Mouse (Mus musculus) adrenal gland, postnatal 36 days (tissue): Measurements from ENCODE around the gene Dus1l. TPM values are rescaled to one million over a fixed set of nuclear protein-coding genes. Genes with fewer than 3 reads are reported as not detected.
A peak's percentile ranks its signal among the peaks of the same experiment; 100 is the strongest.
"Not testable (repeated sequence)": the region's sequence is repeated elsewhere in the genome, so short reads cannot be mapped to it uniquely, and the experiment has no call there.

Source experiments
- DNase-seq, 2 experiments: peaks; one replicate each; pipeline ENCODE4 v3.0.0; 2021; ENCODE audit warnings: mixed read lengths in 1 of 2
- total RNA-seq, 2 experiments: library from RNA; stranded (reverse); gene quantifications; 2 replicates each; pipeline ENCODE4 v1.2.3; 2021

Dus1l gene
- total RNA-seq, 2 experiments from 2014 or later: 57.2 to 59.6 TPM

DNA sequence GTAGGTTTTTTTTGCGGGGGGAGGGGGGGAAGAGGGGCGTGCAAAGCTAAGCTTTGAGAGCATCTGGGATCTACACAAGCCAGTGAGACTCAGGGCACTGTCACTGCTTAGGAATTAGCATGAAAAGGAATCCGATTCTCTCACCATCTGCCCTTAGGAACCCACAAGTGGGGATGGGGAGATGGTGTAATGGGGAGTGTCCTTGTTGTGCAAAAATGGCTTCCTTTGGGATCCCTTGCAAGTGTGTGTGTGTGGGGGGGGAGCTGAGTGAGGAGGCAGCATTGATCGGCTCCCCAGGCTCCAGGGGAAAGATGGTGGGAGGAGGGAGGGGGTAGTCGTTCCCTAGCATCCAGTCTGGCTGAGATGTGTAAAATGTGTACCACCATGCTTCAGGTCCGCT lies 19.1 kb downstream of the Dus1l start:
- DNase-seq: no peak

DNA sequence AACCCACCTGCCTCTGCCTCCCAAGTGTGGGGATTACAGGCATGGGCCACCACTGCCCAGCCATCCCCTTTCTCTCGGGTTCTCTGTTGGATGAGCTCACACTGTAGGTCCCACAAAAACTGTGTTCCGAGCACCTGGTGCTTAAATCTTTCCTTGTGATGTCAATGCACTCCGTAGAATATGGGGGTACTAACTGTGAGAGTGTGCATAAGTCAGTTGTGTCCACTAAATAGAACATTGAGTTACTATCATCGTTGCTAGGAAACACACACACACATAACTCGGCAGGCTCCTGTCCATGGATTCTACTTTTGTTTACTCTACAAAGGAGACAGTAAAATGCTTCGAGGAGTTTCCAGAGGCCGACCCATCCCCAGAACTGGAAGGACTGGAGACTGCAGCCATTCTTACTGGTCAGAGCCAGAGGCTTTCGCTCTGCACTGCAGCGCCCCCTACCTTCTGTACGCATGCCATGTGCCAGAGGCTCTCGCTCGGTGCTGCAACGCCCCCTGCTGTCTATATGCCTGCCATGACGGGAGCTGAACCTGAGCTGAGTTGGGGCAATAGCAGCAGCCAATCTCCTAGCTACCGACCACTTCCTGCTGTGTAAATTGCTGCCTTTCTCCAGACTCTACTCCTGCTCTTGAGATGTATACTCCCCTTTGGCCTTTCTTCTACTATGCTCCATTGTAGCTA lies 20.3 kb downstream of the Dus1l start:
- DNase-seq: peak; percentile 97

DNA sequence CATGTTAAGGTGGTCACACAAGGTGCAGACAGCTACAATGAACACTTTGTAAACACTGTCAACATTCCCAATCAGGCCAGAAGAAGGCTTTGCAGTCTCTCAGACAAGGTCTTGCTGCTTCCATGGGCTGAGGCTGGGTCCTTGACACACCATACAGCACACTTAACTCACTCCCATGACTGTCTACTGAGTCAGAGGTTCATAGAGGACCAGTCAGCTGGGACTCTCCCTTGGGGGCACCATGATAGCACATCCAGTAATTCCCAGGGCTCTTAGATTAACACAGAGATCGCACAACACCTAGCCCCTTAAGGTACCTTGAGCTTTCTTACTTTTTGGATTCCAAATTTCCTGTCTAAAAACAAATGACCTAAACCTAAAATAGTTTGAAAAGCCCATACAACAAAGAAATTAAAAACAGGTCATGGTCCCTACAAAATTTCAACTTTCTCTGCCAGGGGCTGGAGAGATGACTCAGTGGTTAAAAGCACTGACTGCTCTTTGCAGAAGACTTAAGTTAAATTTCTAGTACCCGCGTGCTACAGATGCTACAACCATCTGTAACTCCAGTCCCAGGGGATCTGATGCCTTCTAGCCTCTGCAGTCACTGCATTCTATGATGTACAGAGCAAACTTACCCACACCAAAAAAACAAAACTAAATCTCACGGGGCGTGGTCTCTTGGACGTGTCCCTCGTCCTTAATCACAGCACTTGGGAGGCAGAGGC lies 22.6 kb downstream of the Dus1l start:
- DNase-seq: peak; percentile 46 to 55

DNA sequence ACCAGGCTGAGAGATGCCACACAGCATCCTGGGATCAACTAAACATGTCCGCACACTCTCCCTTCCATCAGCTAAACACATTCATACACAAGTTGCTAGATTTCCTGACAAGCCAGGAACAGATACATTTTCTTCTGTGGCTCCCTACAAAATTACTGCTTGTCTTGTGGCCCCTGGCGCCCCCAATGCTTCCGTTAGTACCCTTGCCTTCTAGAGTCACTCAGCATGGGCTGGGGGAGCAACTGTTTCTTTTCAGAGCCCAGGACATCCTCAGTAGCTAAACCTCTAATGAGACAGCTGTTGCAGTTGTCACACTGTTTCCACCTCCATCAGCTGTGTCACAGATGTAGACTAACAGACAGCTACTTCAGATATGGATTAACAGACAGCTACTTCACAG lies 23.5 kb downstream of the Dus1l start:
- no peak for DNase-seq

DNA sequence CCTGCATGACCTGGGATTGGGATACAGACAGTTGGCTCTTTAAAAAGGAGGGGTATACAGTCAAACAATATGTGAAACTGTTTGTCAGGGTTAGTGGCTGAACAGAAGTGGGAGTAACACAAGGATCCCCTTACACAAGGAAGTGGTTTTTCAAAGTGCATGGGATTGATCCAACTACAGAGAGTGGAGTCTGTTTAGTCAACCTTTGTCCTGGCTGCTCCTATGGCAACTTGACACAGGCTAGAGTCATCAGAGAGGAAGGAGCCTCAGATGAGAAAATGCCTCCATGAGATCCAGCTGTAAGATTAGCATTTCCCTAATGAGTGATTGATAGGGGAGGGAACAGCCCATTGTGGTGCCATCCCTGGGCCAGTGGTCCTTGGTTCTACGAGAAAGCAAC lies 28.0 kb downstream of the Dus1l start:
- DNase-seq: no peak

DNA sequence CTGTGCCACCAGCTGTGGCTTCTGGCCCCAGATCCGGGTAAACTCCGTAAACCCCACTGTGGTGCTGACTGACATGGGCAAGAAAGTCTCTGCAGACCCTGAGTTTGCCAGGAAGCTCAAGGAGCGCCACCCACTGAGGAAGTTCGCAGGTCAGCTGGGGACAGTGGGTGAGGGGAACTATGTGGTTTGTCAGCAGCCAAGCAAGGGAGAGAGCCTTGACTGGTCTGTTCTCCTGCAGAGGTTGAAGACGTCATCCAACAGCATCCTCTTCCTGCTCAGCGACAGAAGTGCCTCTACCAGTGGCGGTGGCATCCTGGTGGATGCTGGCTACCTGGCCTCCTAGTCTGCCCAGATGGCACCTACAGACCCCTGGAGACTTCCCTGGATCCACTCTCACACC lies 29.2 kb downstream of the Dus1l start:
- DNase-seq: not testable (repeated sequence)

GRCm38 (mm10) chr11:120763121-120763999 lies 32.8 kb downstream of the Dus1l start:
- not testable (repeated sequence) for DNase-seq

DNA sequence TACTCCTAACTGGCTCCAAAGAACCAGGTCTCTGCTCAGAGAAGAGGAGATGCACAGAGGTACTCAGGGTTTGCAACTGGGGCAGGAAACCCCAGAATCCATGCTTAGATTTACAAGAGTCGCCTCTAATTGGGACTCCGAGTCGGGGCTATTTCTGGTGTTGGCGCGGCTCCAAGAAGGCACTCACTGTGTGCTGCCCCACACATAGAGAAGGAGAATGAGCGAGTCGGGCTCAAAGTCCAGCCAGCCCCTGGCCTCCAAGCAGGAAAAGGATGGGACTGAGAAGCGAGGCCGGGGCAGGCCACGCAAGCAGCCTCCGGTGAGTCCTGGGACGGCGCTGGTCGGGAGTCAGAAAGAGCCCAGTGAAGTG lies 33.5 kb downstream of the Dus1l start, which contains the start of gene Hmga1b:
Hmga1b (plus strand) TSS at position 123 of the 370 bp plus-strand sequence.
- not testable (repeated sequence) for DNase-seq

DNA sequence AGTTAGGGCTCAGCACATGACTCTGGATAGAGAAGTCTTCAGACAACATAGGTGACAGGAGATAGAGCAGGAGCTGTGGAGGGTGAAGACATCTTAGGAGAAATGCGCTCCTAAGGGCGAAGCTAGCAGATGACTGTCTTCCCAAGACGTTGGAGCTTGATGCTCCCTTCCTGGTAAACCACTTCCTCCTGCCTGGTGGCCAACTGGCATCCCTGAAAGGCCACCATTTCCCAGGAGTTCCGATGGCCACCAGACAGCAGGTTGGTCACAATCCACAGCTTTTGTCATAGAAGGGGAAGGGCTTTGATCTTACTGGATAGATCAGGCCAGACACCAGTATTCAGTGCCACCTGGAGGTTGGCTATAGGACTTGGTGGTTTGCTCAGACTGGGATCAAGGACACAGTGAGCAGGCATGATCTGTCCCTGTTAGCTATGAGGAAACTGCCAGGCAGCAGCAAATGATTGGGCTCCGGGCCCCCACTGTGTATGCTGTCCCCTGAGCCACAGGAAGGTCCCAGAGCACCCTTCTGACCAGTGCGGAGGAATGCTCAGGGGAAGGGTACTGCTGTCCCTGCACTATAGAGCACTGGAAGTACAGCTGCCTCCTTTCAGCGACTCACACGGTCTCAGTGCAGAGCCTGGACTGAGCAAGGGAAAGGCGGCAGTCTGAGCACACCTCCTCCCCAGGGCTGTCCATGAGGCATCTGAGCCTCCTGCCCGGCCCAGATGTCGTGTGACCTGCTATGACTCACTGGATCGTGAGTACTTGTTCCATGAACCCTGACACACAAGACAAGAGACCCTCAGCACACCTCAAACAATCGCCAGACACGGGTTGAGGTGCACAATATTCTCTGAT lies 34.2 kb downstream of the Dus1l start:
- DNase-seq: peak; percentile 27 to 39

DNA sequence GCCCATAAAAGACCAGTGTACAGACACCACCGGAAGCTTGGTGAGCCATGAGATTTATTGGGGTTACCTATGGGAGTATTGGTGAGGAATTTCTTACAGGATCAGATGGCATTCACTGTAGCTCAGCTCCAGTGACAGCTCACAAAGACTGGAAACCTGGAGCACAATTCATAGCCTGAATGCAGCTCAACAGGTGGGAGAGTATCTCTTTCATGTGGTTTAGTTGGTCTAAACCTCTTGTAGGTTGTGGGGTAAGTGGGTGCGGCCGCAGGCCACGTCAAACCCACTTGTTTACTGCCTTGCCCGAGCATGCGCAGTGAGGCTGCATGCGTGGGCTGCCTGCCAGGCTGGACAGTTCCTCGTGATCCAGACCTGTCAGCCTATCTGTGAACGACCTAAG lies 36.0 kb downstream of the Dus1l start:
- DNase-seq: no peak

GRCm38 (mm10) chr11:120751606-120752005 lies 44.6 kb downstream of the Dus1l start:
- DNase-seq: no peak

DNA sequence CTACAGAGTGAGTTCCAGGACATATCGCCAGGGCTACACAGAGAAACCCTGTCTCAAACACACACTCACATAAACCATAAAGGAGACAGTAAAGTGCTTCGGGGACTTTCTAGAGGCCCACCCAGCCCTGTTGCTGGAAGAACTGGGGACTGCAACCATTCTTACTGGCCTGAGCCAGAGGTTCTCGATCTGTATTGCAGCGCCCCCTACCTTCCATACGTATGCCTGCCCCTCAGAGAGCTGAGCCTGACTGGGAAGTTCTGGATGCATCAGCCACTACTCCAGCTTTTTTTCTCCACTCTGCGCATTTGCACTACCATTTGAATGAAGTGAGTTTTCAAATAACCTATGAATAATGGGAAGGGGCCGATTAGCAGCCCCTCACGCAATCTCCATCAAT lies 46.8 kb downstream of the Dus1l start:
- DNase-seq: peak; percentile 55 to 57

GRCm38 (mm10) chr11:120747974-120748373 lies 48.2 kb downstream of the Dus1l start:
- no peak for DNase-seq

DNA sequence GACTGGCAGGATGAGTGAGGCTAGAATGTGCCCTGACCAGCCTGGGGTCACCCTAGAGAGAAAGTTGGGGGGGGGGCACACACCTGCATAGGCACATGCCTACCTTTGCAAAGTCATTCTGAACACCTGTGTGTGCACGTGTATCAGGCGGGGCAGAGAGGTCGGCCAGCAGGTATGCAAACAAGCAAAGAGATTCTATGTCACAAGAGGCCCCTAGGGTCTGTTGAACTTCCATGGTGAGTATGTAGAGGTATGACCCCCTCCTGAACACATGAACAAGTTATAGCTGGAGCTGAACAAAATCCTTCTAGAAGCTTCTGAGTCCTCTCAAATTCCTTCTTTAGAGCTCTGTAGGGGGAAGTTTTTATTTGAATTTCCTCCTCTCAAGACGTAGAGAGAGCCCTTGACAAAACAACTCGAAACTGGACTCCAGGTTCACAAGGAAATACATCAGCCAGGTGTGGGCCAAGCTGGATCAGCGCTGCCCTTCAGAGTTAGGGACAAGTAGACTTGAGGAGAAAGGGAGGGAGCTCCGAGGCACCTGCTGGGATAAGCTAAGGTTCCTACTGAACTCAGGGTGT lies 52.0 kb downstream of the Dus1l start:
- DNase-seq: no peak

- DNase-seq: peak; percentile 70 to 71
These were observed 55.2 kb downstream of the Dus1l start for GRCm38 (mm10) chr11:120740981-120741380.

Other genes with a start within 250 kb of the Dus1l start
- gene Mcrip1, start 246.7 kb downstream of the Dus1l start, total RNA-seq: 10 to 100 TPM; 58.0 to 73.4 TPM
- gene Ppp1r27, start 245.3 kb downstream of the Dus1l start, total RNA-seq: 1 to 10 TPM in 1 of 2 experiments, under 1 TPM in 1; 0.56 to 1.3 TPM
- gene P4hb, start 223.2 kb downstream of the Dus1l start, total RNA-seq: 100 to 1,000 TPM; 490 to 574 TPM
- 100 to 1,000 TPM; 348 to 361 TPM for gene Arhgdia, start 214.8 kb downstream of the Dus1l start, total RNA-seq
- 10 to 100 TPM; 97.0 to 99.2 TPM for gene Alyref, start 198.0 kb downstream of the Dus1l start, total RNA-seq
- gene Anapc11, start 198.0 kb downstream of the Dus1l start, total RNA-seq: 100 to 1,000 TPM in 1 of 2 experiments, 10 to 100 TPM in 1; 86.0 to 102 TPM
- 1 to 10 TPM in 1 of 2 experiments, not detected in 1; 1.6 TPM for gene Npb, start 187.9 kb downstream of the Dus1l start, total RNA-seq
- 100 to 1,000 TPM; 212 to 312 TPM for gene Pcyt2, start 178.5 kb downstream of the Dus1l start, total RNA-seq
- 10 to 100 TPM; 49.6 to 67.0 TPM for gene Sirt7, start 171.2 kb downstream of the Dus1l start, total RNA-seq
- 10 to 100 TPM; 50.4 to 78.6 TPM for gene Mafg, start 162.8 kb downstream of the Dus1l start, total RNA-seq
- 1 to 10 TPM; 1.1 to 1.5 TPM for gene Pycr1, start 152.6 kb downstream of the Dus1l start, total RNA-seq
- gene Myadml2, start 148.2 kb downstream of the Dus1l start, total RNA-seq: not detected
- 1 to 10 TPM; 8.5 to 9.8 TPM for gene Notum, start 135.2 kb downstream of the Dus1l start, total RNA-seq
- 10 to 100 TPM; 71.1 to 95.1 TPM for gene Aspscr1, start 123.4 kb downstream of the Dus1l start, total RNA-seq
- 10 to 100 TPM; 52.1 to 60.4 TPM for gene Cenpx, start 82.7 kb downstream of the Dus1l start, total RNA-seq
- 10 to 100 TPM; 24.3 to 27.7 TPM for gene Lrrc45, start 82.5 kb downstream of the Dus1l start, total RNA-seq
- gene Rac3, start 74.9 kb downstream of the Dus1l start, total RNA-seq: 10 to 100 TPM in 1 of 2 experiments, 1 to 10 TPM in 1; 8.2 to 17.0 TPM
- 10 to 100 TPM; 31.8 to 77.7 TPM for gene Dcxr, start 69.1 kb downstream of the Dus1l start, total RNA-seq
- 1 to 10 TPM; 5.0 to 7.8 TPM for gene Cbr2, start 64.3 kb downstream of the Dus1l start, total RNA-seq
- gene Hmga1b, start 33.6 kb downstream of the Dus1l start, total RNA-seq: 10 to 100 TPM in 1 of 2 experiments, 1 to 10 TPM in 1; 6.0 to 13.1 TPM
- gene Rfng, start 12.2 kb downstream of the Dus1l start, total RNA-seq: 10 to 100 TPM; 19.2 to 19.7 TPM
- 100 to 1,000 TPM; 139 to 142 TPM for gene Gps1, start 12.1 kb downstream of the Dus1l start, total RNA-seq
- 1,000 to 10,000 TPM; 1,954 to 2,603 TPM for gene Fasn, start 28.1 kb upstream of the Dus1l start, total RNA-seq
- 10 to 100 TPM; 10.6 to 22.0 TPM for gene Ccdc57, start 136.5 kb upstream of the Dus1l start, total RNA-seq
- 1 to 10 TPM in 1 of 2 experiments, under 1 TPM in 1; 0.89 to 2.1 TPM for gene Slc16a3, start 152.1 kb upstream of the Dus1l start, total RNA-seq
- gene Csnk1d, start 194.9 kb upstream of the Dus1l start, total RNA-seq: 100 to 1,000 TPM; 126 to 127 TPM
- gene Cd7, start 243.0 kb upstream of the Dus1l start, total RNA-seq: under 1 TPM; 0.30 to 0.53 TPM